Mouse (Mus musculus): ENCODE measurements around the gene Gm28729.

DNA sequence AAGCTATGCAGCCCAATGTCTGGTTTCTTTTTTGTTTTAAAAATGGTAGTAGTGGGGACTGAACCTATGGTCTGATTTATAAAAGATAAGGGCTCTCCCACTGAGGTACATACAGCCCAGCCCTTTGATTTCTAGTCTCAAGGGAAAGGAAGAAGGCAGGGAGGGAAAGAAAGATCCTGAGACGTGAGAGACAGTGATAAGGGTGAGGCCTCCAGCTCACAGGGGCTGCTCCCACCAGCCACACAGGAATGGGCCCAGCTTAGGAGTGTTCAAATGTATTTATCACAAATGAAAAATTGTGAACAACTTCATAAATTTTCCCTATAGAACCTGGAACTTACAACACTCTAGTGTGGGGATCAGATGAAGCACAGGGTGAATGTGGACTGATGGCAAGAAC lies 33.5 kb upstream of the Gm28729 start:
- TF ChIP-seq CTCF (IDR thresholded peaks at IDR 0.05; ENCODE audit: low read depth) = no peak
- no peak for TF ChIP-seq EP300 (IDR thresholded peaks at IDR 0.05; ENCODE audit: low read depth)
